Mouse (Mus musculus) leukemia stem cell, adult 10-12 weeks (primary cell): ENCODE results near the gene Dio2. TPM values are rescaled to one million over a fixed set of nuclear protein-coding genes. Genes with fewer than 3 reads are reported as not detected.

Experiments
- polyA plus RNA-seq: library from polyadenylated mRNA; stranded (reverse); fragments of >175 nt; gene quantifications from 2 replicates; pipeline ENCODE4 v1.2.3, GENCODE M21; 2012; ENCODE audit warnings: low replicate concordance

Gene Dio2
- not detected in 2 replicates for polyA plus RNA-seq

GRCm38 (mm10) chr12:90738388-90739223, at the start of gene Dio2:
Gene Dio2 (minus strand): TSS chr12:90738438.

